Mouse (Mus musculus) layer of hippocampus, postnatal 10 days (tissue): Measurements from ENCODE around the gene Tomm20l. TPM values are rescaled to one million over a fixed set of nuclear protein-coding genes. Genes with fewer than 3 reads are reported as not detected.
"Not testable (repeated sequence)": the region's sequence is repeated elsewhere in the genome, so short reads cannot be mapped to it uniquely, and the experiment has no call there.

Source experiments
- DNase-seq, 2 experiments: peaks; one replicate each; pipeline ENCODE4 v3.0.0; 2021; ENCODE audit warnings: low spot score in 2 of 2
- long read RNA-seq: library from polyadenylated mRNA; stranded (forward); transcript quantifications from one replicate; pipeline ENCODE4 v2.0.0, GENCODE M21; 2023
- total RNA-seq, 2 experiments: library from RNA; stranded (reverse); gene quantifications; 2 replicates each; pipeline ENCODE4 v1.2.3; 2021

Tomm20l gene
- total RNA-seq, result not detected
- long read RNA-seq, result 0 reads

DNA sequence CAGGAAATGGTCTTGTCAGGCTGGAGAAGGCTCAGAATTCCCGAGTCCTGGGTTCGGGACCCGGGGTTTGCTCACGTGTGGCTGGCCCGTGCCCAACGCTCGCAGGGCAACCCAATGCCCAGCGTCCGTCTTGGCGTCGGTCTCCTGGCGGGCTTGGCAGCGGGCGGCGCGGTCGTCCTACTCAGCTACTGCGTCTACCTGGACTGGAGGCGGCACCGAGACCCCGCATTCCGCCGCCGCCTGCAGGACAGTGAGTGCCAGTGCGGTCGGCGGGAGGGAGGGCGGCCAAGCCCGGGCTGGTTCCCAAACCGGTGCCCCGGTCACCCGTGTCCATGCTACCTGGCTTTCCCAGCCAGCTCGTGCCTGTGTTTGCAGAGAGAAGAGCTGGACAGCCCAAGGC is at the start of gene Tomm20l:
Tomm20l (plus strand) TSS at position 98 of the 400 bp plus-strand sequence.
- DNase-seq, result no peak

DNA sequence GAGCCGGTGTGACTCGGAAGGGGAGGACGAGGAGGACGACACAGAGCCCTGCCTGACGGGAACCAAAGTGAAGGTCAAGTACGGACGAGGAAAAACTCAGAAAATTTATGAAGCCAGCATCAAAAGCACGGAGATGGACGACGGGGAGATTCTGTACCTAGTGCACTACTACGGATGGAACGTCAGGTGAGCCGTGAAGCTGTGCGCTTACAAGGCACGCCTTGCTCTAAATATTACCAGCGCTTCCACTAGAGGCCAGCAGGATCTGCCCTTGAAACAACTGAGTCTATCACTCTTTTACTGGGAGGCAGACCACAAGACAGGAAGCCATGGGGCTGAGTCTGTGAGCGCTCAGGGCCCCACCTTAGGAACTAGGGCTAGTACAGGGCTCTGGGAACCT is 41.4 kb upstream of the Tomm20l start:
- no peak for DNase-seq

DNA sequence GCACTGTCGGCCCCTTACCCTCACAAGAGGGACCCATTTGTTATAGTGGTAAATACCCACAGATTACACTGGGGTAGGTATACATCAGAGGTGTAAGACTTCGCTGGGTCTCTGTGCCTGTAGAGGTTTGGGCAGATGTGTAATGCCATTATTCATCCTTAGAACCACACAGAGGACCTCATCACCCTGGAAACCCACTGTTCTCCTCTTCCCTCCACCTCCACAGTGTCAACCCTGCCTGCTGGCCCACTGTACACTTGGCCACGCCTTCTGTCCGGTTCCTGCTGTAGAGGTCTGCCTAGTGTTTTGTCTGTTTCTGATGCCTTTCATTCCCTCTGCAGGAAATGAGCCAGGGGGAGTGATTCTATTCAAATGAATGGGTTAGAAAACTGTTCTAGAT is 39.2 kb upstream of the Tomm20l start:
- DNase-seq, result no peak

DNA sequence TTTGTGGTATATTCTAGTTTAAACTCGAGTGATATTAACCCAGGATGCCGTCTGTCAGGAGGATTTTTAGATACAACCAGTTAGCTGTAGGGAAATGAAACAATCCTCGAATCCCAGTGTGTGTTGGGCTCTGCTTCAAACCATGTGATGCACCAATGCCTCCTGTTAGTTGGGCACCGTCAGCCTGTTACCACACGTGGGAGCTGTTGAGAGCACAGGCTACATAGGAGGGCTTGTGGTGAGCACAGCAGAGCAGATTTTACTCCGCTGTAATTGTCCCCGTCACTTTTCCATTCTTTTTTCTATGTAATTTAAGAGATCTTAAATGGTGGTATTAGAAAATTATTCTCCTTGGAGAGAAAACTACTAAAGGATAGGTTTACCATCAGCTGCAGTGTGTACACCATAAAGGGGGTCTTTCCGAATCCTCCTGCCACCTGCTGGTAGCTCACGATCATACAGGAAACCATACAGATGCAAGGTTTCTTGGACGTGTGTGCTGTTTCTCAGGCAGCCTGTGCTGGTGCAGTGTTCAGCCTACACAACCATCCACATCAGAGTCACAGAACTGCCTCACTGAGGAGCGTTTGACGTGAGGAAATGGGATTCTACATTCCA is 38.0 kb upstream of the Tomm20l start:
- peak; percentile 38 to 50 for DNase-seq

DNA sequence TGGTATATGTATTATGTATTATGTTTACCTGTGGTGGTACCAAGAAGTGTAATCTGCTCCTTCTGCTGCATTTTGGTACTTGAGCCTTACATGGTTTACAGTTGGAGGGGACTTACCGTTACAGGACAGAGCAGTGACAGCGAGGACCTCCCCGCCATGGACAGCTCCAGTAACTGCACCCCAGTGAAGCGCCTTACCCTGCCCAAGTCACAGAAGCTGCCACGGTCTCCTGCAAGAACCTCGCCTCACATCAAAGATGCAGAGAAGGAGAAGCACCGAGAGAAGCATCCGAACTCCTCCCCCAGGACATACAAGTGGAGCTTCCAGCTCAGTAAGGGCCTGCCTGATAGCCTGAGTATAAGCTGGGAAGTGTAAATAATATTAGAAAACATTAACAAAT is 24.9 kb upstream of the Tomm20l start:
- DNase-seq, result no peak

DNA sequence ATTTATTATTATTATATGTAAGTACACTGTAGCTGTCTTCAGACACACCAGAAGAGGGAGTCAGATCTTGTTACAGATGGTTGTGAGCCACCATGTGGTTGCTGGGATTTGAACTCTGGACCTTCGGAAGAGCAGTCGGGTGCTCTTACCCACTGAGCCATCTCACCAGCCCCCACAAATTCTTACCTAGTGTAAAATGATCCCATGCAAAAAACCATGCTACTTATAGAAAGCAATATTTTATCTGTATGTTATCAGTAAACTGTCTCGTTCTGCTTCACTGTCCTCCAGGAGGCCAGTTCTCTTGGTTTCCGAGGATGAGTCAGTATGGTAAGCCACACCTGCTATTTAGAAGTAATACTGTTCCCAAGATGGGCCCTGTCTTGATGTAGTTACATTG is 7.0 kb upstream of the Tomm20l start:
- not testable (repeated sequence) for DNase-seq

DNA sequence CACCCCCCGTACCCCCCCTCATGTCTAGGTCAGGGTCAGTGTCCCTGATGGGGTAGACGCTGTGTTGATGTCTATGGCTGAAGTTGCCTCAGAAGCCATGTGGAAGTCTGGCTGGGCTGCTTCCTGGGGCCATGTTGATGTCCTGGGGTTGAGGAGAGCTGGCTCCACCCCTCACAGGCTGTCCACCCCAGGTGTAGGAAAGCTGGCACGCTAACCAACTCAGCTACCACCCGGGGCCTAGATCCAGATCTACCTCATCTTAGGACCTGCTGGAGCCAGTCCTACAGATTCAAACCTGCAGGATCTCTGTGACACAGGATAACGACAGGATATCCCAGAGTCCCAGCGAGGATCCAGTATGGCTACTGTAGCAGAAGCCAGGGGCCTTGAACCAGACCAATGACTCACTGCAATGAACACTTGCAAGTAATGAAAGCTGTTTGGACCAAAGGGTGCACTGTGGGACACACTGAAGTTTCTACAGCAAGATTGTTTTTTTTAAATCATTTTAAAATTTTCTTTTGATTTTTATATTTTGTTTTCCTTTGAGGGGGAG is 3.9 kb upstream of the Tomm20l start:
- DNase-seq, result no peak

DNA sequence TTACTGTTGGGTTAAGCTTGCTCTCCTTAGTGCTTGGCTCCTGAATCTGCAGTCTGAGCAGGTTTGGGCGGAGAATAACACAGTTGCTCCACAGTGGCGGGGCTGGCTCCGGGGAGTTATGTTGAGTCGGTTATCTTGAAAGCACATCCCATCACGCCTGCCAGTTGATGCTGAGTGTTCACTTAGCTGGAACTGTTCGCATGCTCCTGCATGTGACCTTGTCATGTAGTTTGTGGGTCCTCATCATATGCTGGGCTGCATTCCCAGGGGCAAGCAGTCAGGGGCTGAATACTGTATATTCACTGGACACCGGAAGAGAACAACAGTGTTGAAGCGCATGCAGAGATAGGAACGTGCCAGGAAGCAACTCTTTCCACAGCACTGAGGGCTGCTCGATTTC is 1.8 kb downstream of the Tomm20l start:
- DNase-seq, result no peak

DNA sequence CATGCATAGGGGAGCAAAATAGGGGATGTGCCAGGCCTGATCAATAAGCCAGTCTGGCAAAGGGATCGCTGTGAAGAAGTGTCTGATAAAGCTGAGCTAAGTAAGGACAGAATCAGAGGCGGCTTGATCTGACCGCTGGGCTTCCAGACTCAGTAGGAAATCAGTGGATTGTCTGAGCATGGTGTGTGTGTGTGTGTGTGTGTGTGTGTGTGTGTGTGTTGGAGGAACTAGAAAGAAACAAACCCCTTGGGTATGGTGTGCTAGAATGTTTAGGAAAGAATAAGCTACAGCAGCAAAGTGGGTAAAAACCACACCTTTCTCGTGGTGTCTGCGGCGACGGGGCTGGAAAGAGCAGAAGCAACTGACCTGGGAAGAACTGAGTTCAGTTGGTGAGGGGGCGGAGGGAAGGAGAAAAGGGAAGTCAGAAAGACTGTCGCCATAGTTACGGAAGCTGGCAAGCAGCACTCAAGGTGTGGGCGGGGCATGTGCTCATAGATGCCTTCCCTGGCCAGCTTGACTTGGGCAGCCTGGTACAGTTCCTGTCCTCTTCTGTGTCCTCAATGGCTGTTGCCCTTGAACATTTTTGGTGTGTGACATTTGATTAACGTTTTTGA is 2.6 kb downstream of the Tomm20l start:
- peak; percentile 34 to 45 for DNase-seq

DNA sequence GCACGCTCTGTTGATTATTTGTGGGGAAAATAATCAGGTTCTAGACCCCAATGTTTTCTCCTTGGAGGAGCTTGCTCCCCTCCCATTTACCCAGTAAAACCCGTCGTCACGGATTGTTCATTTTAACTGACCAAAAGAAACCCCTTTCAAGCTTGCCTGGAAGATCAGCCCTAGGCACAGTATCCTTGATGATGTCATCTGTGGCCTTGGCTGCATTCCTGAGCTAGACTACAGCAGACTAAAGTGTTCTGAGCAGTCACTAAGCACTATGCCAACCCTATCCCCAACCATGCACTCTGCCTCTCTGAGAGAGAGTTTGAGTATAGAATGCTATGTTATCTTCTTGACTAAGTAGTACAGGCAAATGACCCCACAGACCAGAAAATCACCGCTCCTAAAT is 5.2 kb downstream of the Tomm20l start:
- DNase-seq, result no peak

DNA sequence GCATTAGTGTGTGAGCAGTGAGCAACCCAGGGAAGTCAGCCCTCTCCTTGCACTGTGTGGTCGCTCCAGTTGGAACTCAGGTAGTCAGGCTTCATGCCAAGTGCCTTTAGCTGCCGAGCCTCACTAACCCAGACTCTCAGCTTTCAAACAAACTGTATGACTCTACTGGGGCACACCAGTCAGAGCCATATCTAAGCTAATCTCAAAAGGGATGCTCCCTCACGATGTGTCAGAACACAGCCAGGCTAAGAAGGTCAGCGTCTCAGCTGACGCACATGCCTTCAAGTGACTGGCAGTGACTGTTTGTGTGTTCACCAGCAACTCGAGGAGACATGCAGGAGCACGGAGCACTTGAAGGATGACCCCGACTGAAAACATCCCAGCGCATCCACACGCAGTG is 11.5 kb downstream of the Tomm20l start:
- no peak for DNase-seq

DNA sequence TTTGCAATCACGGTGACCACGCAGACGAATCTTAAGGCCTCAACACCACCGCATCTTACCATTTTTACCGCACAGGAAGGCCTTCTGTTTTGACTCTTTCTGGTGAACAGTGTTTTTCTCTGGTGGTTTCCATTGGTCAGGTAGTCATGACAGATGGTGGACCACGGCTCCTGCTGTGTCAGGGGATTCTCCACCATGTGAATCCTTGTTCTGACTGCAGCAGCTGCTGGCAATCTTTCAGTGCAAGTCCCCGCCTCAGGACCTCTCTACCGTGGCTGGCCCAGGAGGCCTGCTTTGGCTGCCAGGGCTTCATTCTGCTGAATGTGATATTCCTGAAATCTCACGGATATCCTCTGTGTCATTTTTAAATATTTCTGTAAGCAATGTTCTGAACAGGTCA is 12.1 kb downstream of the Tomm20l start:
- DNase-seq, result no peak

DNA sequence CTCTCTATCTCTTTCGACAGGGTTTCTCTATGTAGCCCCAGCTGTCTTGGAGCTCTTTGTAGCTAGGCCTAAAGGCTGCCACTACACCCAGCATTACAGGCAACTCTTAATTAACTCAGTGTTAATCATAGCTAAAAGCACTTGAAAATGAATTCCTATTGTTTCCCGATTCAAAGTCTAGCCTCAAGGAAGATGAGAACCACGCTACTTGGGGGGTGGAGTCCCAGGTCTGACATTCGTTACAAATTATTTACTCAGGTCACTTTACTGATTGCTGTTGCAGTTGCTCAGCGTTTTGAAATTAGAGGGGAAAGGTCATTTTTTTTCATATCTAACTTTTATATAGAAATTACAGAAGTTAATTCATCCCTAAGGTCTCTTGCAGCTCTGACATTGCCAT is 24.4 kb downstream of the Tomm20l start:
- DNase-seq, result no peak

DNA sequence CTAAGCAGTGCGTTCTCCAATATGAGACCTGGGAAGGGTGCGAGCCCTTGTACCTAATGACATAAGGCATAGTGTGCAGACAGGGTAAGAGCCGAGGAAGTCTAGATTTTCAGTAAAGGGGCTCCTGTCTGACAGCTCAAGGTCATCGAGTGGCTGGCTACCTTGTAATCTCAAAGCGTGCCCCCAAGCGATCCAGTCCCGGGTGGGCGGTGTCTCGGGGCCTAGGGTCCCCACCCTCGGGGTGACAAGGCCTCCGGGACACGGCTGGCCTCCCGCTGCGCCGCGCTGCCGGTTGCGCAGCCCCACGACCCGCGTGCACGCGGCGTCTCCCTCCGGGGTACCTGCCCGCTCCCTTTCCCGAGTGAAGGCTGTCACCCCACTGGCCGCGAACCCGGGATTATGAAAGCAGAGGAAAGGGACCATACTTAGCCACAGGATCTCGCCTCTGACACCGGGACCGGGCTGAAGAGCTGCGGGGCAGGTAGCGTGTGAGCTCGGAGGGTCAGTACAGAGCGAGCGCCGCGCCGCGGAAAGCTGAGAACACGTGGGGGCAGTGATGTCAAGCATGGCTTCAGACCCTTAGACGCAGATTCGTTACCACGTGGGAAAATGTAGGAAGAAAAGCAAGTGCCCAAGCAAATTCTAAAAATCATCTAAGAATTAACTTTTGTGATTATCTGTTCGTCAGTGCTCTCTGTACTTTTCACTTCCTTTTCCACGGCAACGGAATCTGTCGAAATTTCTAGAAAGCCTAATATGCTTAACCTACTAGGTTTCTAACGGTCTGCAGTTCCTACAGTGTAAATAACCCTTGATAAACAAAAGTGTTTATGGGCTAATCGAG is 25.1 kb downstream of the Tomm20l start, which contains the start of the genes Timm9 and 2700049A03Rik:
Timm9 (minus strand) TSS at position 555 of the 844 bp plus-strand sequence.
2700049A03Rik (plus strand) TSS at position 719 of the 844 bp plus-strand sequence.
- DNase-seq, result peak; percentile 74 to 83

DNA sequence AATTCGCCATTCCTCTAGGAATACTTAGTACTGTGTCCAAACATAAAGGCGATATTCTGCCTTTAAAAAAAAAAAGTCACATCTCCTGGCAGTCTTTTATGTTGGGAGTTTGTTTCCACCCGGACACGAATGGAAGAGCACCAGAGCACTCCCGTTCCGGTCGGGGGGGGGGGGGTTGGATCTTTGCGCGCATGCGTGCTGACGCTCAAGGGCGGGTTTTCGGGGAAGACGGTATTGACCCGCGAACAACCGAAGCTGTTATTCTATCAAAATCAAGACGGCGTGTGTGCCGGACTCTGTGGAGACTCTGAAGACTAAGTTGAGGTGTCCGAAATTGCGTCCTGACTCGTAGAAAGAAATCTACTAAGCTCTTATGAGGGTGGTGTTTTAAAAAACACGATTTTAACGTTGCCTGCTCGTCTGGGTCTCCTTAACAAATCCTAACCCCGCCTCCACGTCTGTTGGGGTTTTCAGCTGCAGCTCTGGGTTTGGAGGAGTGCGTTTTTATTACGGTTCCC is 25.8 kb downstream of the Tomm20l start:
- peak; percentile 78 to 83 for DNase-seq

DNA sequence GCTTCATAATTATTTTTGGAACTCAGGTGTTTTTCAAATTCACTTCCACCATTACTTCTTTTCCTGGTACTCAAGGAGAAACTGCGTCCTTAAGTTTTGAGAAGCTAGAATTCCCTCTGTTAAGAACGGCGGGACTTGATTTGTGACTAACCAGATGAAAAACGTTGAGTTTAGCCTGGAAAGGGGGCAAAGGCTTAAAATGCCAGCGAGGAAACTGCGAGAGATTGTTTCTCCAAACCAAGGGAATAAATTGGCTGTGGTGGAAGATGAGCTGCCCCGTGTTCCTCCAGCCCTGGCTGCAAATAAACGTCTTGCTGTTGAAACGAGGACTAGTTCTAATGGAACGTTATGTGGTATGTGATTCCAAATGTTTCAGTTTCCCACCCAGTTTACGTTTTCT is 26.5 kb downstream of the Tomm20l start:
- DNase-seq, result no peak

DNA sequence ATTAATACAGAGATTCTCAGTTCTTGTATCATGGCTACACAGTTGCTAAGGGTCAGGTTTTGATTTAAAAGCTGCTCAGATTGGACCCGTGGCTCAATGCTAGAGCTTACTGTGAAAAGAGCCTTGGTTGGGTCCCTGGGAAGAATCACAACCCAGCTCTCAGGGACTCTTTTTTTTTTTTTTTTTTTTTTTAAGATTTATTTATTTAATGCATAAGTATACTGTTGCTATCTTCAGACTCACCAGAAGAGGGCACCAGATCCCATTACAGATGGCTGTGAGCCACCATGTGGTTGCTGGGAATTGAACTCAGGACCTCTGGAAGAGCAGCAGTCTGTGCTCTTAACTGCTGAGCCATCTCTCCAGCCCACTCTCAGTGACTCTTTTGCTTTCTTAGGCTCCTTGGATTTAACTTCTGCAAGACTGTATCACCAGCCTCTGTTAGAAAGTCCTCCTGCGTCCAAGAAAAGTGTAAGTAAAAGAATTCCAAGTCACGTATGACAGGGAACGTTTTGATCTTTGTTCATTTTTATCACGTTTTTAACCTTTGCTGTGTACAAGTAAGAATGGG is 28.1 kb downstream of the Tomm20l start:
- DNase-seq, result no peak

DNA sequence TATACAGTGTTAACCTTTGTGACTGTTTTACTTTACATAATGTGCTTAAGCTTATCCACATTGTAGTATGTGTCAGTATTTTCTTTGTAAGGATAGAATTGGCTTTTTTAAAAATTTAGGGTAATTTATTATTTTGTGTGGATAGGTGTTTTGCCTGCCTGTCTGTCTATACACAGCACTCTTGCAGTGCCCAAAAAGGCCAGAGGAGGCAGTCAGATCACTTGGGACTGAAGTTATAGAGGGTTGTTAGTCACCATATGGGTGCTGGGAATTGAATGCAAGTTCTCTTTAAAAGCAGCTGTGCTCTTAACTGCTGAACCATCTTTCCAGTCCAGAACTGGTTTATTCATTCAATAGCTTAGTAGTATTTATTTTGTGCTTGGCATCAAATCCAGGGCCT is 30.0 kb downstream of the Tomm20l start:
- no peak for DNase-seq

DNA sequence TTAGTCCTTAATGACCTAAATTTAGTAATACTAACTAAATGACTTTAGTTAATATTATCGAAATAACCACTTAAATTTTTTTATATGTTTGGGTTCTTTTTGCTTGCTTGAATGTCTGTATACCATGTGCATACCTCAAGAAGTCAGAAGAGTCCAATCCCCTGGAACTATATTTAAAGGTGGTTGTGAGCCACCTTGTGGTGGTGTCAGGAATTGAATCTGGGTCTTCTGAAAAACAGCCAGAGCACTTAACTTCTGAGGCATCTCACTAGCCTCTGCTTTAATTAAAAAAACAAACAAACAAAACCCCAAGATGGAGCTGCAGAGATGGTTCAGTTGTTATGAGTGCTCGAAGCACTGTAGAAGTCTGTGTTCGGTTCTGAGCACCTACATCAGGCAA is 36.4 kb downstream of the Tomm20l start:
- DNase-seq, result peak; percentile 30 to 61

DNA sequence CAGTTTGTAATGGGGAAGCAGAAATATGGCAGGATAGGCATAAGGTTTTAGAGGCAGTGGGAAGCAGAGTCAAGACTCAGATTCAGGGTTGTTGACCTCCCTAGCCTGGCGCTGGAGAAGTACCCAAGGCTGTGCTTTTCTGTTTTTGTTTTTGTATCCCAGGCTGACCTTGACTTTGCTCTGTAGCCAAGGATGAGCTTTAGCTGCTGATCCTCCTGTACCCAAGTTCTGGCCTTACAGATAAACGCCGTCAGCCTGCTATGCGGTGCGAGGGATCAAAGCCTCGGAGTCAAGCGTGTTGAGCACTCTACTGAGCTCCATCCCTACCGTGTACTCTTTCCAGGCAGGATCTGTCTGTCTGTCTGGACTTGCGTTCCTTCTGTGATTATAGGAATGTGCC is 37.6 kb downstream of the Tomm20l start:
- no peak for DNase-seq

DNA sequence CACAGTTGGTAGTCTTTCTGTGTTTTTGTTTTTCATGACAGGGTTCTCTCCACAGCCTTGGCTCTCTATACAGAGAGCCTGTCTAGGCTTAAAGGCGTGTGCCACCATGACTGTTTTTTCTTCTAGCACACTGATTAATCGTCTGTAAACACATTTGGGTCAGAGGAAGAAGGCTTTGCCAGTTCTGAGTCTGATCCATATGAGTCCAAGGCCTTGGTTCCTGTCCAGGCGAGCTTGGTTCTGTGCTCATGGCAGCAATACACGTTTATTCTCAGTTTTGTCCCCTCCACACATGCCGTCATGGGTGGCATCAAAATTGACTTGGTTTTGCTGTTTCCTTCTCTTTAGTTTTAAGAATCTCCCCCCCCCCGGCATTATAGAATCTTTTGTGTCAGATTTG is 38.2 kb downstream of the Tomm20l start:
- no peak for DNase-seq
